23 mouse cellular contexts compared by ENCODE assay signal in the genomic region with DNA sequence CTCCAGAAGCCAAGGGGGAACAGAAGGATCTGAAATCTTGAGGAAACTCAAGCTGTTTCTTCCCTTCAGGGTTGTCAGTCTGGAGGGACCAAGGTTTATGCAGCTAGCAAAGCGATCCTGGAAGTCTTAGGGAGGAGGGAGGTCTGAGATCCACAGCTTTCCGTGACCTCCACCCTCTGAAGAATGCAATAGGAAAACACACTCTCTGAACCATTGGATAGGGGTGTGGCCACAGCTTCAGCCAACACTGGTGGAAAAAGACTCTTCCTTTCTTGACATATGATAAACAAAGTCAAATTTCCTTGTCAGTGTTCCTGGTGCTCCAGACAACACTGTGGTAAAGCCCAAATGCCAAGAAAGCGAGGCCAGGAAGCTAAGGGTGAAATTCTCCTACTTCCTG.
DNase-seq lines count a peak whose midpoint lies in the region; ATAC-seq and TF ChIP-seq lines count a peak whose summit lies in the region.
"Had no signal": no experiment of that assay in that cellular context is flagged by ENCODE, and none has a peak within 500 bp of the region (broad histone marks: within the 10 kb centered on the region; RNA-seq: fewer than 3 reads in every experiment).

No protein-coding gene starts in this region.

- ATAC-seq in lung, embryonic 15.5 days (ENCODE audit: borderline replicate concordance, extremely low read depth, low FRiP score, low TSS enrichment) = peak; percentile 87
- ATAC-seq in stomach, embryonic 14.5 days (ENCODE audit: insufficient number of reproducible peaks, insufficient read depth, low FRiP score, low read depth) = no peak
- no peak for ATAC-seq in stomach, postnatal 0 days (ENCODE audit: low FRiP score, low TSS enrichment)
- ATAC-seq in stomach, embryonic 16.5 days (ENCODE audit: insufficient read depth, low FRiP score) = no peak
- ATAC-seq: CD4-positive, CD25-positive, alpha-beta regulatory T cell, adult 4 months; forebrain, embryonic 14.5 days had no signal

- peak; percentile 7 for DNase-seq in embryo, embryonic 10 days (ENCODE audit: low spot score)
- no peak for DNase-seq in embryo, embryonic 11 days
- no peak for DNase-seq in lung, adult 2 months
- no peak for DNase-seq in stomach, postnatal 0 days (ENCODE audit: low spot score)
- no peak for DNase-seq in left cerebral cortex, postnatal 10 days (ENCODE audit: extremely low spot score in 1 of 2, low spot score in 2 of 2)
- DNase-seq: adrenal gland, adult 8-10 months; adrenal gland, postnatal 36 days; B cell, adult 2 months; cerebellum, adult 2 months; cerebellum, postnatal 10 days; gastrocnemius, adult 2 months; gastrocnemius, postnatal 25 days had no signal

- H3K4me1 ChIP-seq in lung, embryonic 15.5 days = 0 out of 2 replicates have a peak, but pooled peaks cover 13% of the 10 kb centered on the region
- no peaks in the 10 kb centered on the region for H3K4me1 ChIP-seq in lung, adult 2 months (ENCODE audit: control insufficient read depth, insufficient read depth, low read length)
- H3K4me1 ChIP-seq in stomach, embryonic 14.5 days (ENCODE audit: control insufficient read depth, insufficient read depth, low read length) = peaks cover 8% of the 10 kb centered on the region; the same call in 1 of the 2 replicates
- H3K4me1 ChIP-seq in stomach, postnatal 0 days (replicated peaks; ENCODE audit: control insufficient read depth, insufficient read depth) = no peaks in the 10 kb centered on the region
- peaks cover 5% of the 10 kb centered on the region for H3K4me1 ChIP-seq in stomach, embryonic 16.5 days (ENCODE audit: control insufficient read depth, insufficient read depth, low read length)
- H3K4me1 ChIP-seq: embryonic facial prominence, embryonic 15.5 days; forebrain, embryonic 10.5 days; heart, embryonic 12.5 days; hindbrain, embryonic 10.5 days had no signal

- H3K4me2 ChIP-seq in lung, embryonic 15.5 days = no peak overlapping the region
- H3K4me2 ChIP-seq in stomach, embryonic 14.5 days (replicated peaks; ENCODE audit: low read depth, low read length) = no peak overlapping the region
- H3K4me2 ChIP-seq in stomach, postnatal 0 days (replicated peaks; ENCODE audit: low read depth) = no peak overlapping the region
- no peak overlapping the region for H3K4me2 ChIP-seq in stomach, embryonic 16.5 days (ENCODE audit: low read depth, low read length)
- H3K4me2 ChIP-seq: embryonic facial prominence, embryonic 15.5 days; heart, embryonic 12.5 days had no signal

- H3K27ac ChIP-seq in lung, embryonic 15.5 days = peak overlapping the region; percentile 82
- H3K27ac ChIP-seq in stomach, embryonic 14.5 days (ENCODE audit: low read length) = 0 out of 2 replicates have a peak overlapping the region, but pooled peaks have one; percentile 39
- H3K27ac ChIP-seq in stomach, postnatal 0 days (replicated peaks) = no peak overlapping the region
- peak overlapping the region; percentile 15; the same call in 1 of the 2 replicates for H3K27ac ChIP-seq in stomach, embryonic 16.5 days (ENCODE audit: low read length)
- H3K27ac ChIP-seq: embryonic facial prominence, embryonic 15.5 days; forebrain, embryonic 10.5 days; gastrocnemius, adult 2 months; hindbrain, embryonic 10.5 days had no signal

- no peak overlapping the region for H3K9ac ChIP-seq in lung, embryonic 15.5 days
- no peak overlapping the region for H3K9ac ChIP-seq in stomach, embryonic 14.5 days (replicated peaks; ENCODE audit: low read depth, low read length)
- no peak overlapping the region for H3K9ac ChIP-seq in stomach, postnatal 0 days (ENCODE audit: low read length)
- no peak overlapping the region for H3K9ac ChIP-seq in stomach, embryonic 16.5 days (ENCODE audit: low read length)
- H3K9ac ChIP-seq: embryonic facial prominence, embryonic 15.5 days; heart, embryonic 12.5 days had no signal

- TF ChIP-seq POLR2A in lung, adult 2 months (IDR thresholded peaks at IDR 0.05; ENCODE audit: borderline replicate concordance, extremely low read depth, low read depth, low read length) = no peak

- H3K27me3 ChIP-seq in lung, embryonic 15.5 days = no peaks in the 10 kb centered on the region
- H3K27me3 ChIP-seq in stomach, embryonic 14.5 days (ENCODE audit: control insufficient read depth, insufficient read depth, low read length) = no peaks in the 10 kb centered on the region
- H3K27me3 ChIP-seq in stomach, postnatal 0 days (ENCODE audit: control insufficient read depth, insufficient read depth, low read length) = no peaks in the 10 kb centered on the region
- no peaks in the 10 kb centered on the region for H3K27me3 ChIP-seq in stomach, embryonic 16.5 days (ENCODE audit: control insufficient read depth, insufficient read depth, low read length)
- H3K27me3 ChIP-seq: embryonic facial prominence, embryonic 15.5 days; heart, embryonic 12.5 days had no signal

- 26% methylated on average over 3 of the region's 3 CpGs for WGBS in lung, embryonic 15.5 days
- WGBS in lung, adult 2 months = 38% methylated on average over 3 of the region's 3 CpGs
- WGBS in stomach, embryonic 14.5 days = 51% methylated on average over 3 of the region's 3 CpGs
- 50% methylated on average over 3 of the region's 3 CpGs for WGBS in stomach, postnatal 0 days
- WGBS in stomach, embryonic 16.5 days = 44% methylated on average over 3 of the region's 3 CpGs

- no peak overlapping the region for H3K4me3 ChIP-seq in lung, embryonic 15.5 days
- H3K4me3 ChIP-seq in lung, adult 2 months (replicated peaks; ENCODE audit: extremely low read depth, low read depth, low read length) = no peak overlapping the region
- no peak overlapping the region for H3K4me3 ChIP-seq in stomach, embryonic 14.5 days (ENCODE audit: low read depth, low read length)
- H3K4me3 ChIP-seq in stomach, postnatal 0 days (ENCODE audit: low read depth, low read length) = no peak overlapping the region
- no peak overlapping the region for H3K4me3 ChIP-seq in stomach, embryonic 16.5 days (replicated peaks; ENCODE audit: low read length)
- H3K4me3 ChIP-seq: embryonic facial prominence, embryonic 15.5 days; erythroblast, embryonic 14.5 days; forebrain, embryonic 10.5 days; gastrocnemius, adult 2 months; heart, embryonic 12.5 days; hindbrain, embryonic 10.5 days had no signal

- no peaks in the 10 kb centered on the region for H3K36me3 ChIP-seq in lung, embryonic 15.5 days
- H3K36me3 ChIP-seq in stomach, embryonic 14.5 days (ENCODE audit: control insufficient read depth, insufficient read depth, low read length) = no peaks in the 10 kb centered on the region
- no peaks in the 10 kb centered on the region for H3K36me3 ChIP-seq in stomach, postnatal 0 days (ENCODE audit: control insufficient read depth, insufficient read depth, low read length)
- H3K36me3 ChIP-seq in stomach, embryonic 16.5 days (ENCODE audit: control insufficient read depth, insufficient read depth, low read length) = no peaks in the 10 kb centered on the region
- H3K36me3 ChIP-seq: embryonic facial prominence, embryonic 15.5 days; forebrain, embryonic 10.5 days; G1E; heart, embryonic 12.5 days; hindbrain, embryonic 10.5 days had no signal

- intact Hi-C loops in left cerebral cortex, postnatal 10 days (cut with DNase I) = no loop called here

- TF ChIP-seq EP300 in stomach, postnatal 0 days (optimal IDR thresholded peaks at IDR 0.05) = no peak

- no peaks in the 10 kb centered on the region for H3K9me3 ChIP-seq in lung, embryonic 15.5 days
- no peaks in the 10 kb centered on the region for H3K9me3 ChIP-seq in stomach, embryonic 14.5 days (ENCODE audit: control insufficient read depth, low read depth, low read length)
- H3K9me3 ChIP-seq in stomach, postnatal 0 days (ENCODE audit: control insufficient read depth, low read length) = no peaks in the 10 kb centered on the region
- H3K9me3 ChIP-seq in stomach, embryonic 16.5 days (replicated peaks; ENCODE audit: control insufficient read depth, low read length) = no peaks in the 10 kb centered on the region
- H3K9me3 ChIP-seq: embryonic facial prominence, embryonic 15.5 days; forebrain, embryonic 10.5 days; G1E; heart, embryonic 12.5 days; hindbrain, embryonic 10.5 days had no signal

- no peak for TF ChIP-seq CTCF in lung, adult 2 months (IDR thresholded peaks at IDR 0.05; ENCODE audit: insufficient read depth, low read length)
- TF ChIP-seq CTCF in stomach, postnatal 0 days (IDR thresholded peaks at IDR 0.05; ENCODE audit: low read depth) = no peak
